Mouse (Mus musculus) intestine, postnatal 0 days (tissue): ENCODE results near the gene Nod1. TPM values are rescaled to one million over a fixed set of nuclear protein-coding genes. Genes with fewer than 3 reads are reported as not detected.

Source experiments
- ATAC-seq: fragments of 200-750 bp; cut with Nextera tagmentation; 2 replicates; pipeline ENCODE4 v1.8.0; 2017; ENCODE audit warnings: mild to moderate bottlenecking, moderate TSS enrichment, moderate library complexity
- H3K27ac ChIP-seq: fragments of 300-500 bp; sonication (generic); 2 replicates; pipeline ENCODE4 v1.5.1; 2014; ENCODE audit warnings: mild to moderate bottlenecking, low read depth, low read length, moderate library complexity
- H3K27me3 ChIP-seq: fragments of 300-500 bp; sonication (generic); replicated peaks from 2 replicates; pipeline ENCODE4 v1.6.1; 2014; ENCODE audit warnings: low read length, mixed read lengths; ENCODE audit not compliant: control insufficient read depth, insufficient read depth
- H3K36me3 ChIP-seq: fragments of 300-500 bp; sonication (generic); 2 replicates; pipeline ENCODE4 v1.6.1; 2014; ENCODE audit warnings: mild to moderate bottlenecking, moderate library complexity; ENCODE audit not compliant: control insufficient read depth, insufficient read depth
- H3K4me1 ChIP-seq: fragments of 300-500 bp; sonication (generic); replicated peaks from 2 replicates; pipeline ENCODE4 v1.6.1; 2014; ENCODE audit warnings: antibody characterized with exemption, low read length, mixed read lengths; ENCODE audit not compliant: control insufficient read depth, insufficient read depth
- H3K4me2 ChIP-seq: fragments of 300-500 bp; sonication (generic); replicated peaks from 2 replicates; pipeline ENCODE4 v1.6.1; 2014; ENCODE audit warnings: low read depth, mild to moderate bottlenecking, moderate library complexity
- H3K4me3 ChIP-seq: fragments of 300-500 bp; sonication (generic); 2 replicates; pipeline ENCODE4 v1.5.1; 2014; ENCODE audit warnings: low read depth, low read length
- H3K9ac ChIP-seq: fragments of 300-500 bp; sonication (generic); 2 replicates; pipeline ENCODE4 v1.6.1; 2014; ENCODE audit warnings: mild to moderate bottlenecking, low read depth, low read length
- H3K9me3 ChIP-seq: fragments of 300-500 bp; sonication (generic); 2 replicates; pipeline ENCODE4 v1.6.1; 2016; ENCODE audit warnings: mixed run types; ENCODE audit not compliant: control insufficient read depth
- CTCF ChIP-seq: sonication (generic); IDR thresholded peaks from 2 replicates; pipeline ENCODE4 v1.5.1; 2016; ENCODE audit warnings: low read depth, mild to moderate bottlenecking, control low read depth, antibody characterized with exemption, moderate library complexity
- WGBS: fragments of 180-500 bp; shearing (Covaris S2); extraction: QIAGEN DNeasy Blood & Tissue Kit; methylation state at CpG from one replicate; pipeline ENCODE4 v1.1.7; 2014; 5-methylcytosine and 5-hydroxymethylcytosine counted together
- polyA plus RNA-seq: library from polyadenylated mRNA; unstranded; fragments of >200 nt; fragmentation: Nextera tagmentation; extraction: Ambion mirVana; gene quantifications from 2 replicates; pipeline ENCODE4 v1.2.1, GENCODE M21; 2015

Nod1 gene
- 2.3 and 2.7 TPM in 2 replicates for polyA plus RNA-seq

DNA sequence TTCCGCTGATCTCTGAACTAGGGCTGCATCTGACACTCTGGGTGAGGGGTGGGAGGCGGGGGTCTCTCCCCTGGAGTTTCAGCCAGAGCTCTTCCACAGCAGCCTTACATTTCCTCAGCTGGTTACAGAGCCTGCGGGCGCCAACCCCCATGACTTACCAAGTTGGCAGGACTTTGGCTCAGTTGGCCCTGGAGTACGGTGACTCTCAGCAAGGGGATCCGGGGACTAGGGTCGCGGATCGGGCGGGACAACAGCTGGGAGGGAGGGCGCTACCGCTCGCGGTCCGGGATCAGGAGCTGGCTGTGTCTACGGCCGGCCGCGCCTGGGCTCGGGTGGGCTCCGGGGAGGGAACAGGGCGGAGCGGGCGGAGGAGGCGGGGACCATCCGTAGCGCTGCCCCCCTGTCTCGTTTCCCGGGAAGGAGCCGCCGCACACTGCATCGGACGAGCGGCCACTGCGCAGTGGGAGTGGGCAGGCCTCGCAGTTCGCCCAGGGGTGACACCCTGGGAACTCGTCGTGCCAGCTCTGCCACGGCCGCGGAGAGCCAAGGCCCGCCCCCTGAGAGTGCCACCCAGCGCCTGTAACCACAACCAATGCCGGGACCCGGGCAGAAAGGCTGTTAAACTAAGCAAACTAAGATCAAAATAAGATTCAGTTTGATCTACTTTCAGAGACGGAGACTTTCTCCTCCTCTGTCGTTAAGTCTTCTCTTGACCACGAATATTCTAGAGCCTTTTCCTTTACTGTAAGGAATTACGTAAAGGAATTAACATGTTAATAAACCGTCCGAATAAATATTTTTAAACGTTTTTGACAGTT is at the start of gene Nod1:
Nod1 (minus strand) TSS at position 502 of the 818 bp plus-strand sequence.
- Histone ChIP-seq H3K4me3 (peak within 1 kb of the TSS; percentile 68), H3K27ac (peak within 1 kb of the TSS; percentile 73), H3K4me1 (no peaks in the 10 kb centered on the region), H3K36me3 (no peaks in the 10 kb centered on the region), H3K9ac (peak within 1 kb of the TSS; percentile 74), H3K4me2 (peak within 1 kb of the TSS; percentile 94), H3K27me3 (no peaks in the 10 kb centered on the region), H3K9me3 (no peaks in the 10 kb centered on the region)
- TF ChIP-seq CTCF = no peak; the same call in 1 of the 2 replicates
- peak; percentile 80 for ATAC-seq
- 2% methylated on average over 50 of the region's 53 CpGs for WGBS

GRCm38 (mm10) chr6:55021806-55022205 is 49.4 kb upstream of the Nod1 start:
- H3K4me1 ChIP-seq = no peaks in the 10 kb centered on the region
- no peak overlapping the region for H3K4me2 ChIP-seq
- no peak overlapping the region for H3K27ac ChIP-seq
- no peaks in the 10 kb centered on the region for H3K9me3 ChIP-seq
- no peak for ATAC-seq
- TF ChIP-seq CTCF = no peak
- no peaks in the 10 kb centered on the region for H3K36me3 ChIP-seq
- no peak overlapping the region for H3K9ac ChIP-seq
- whole genome bisulfite sequencing = 69% methylated on average over 7 of the region's 7 CpGs
- H3K27me3 ChIP-seq = no peaks in the 10 kb centered on the region
- no peak overlapping the region for H3K4me3 ChIP-seq

- H3K9ac ChIP-seq = no peak overlapping the region
- H3K36me3 ChIP-seq = no peaks in the 10 kb centered on the region
- no peak overlapping the region for H3K27ac ChIP-seq
- 63% methylated on average over 2 of the region's 2 CpGs for WGBS
- H3K9me3 ChIP-seq = no peaks in the 10 kb centered on the region
- no peak for TF ChIP-seq CTCF
- ATAC-seq = no peak
- no peak overlapping the region for H3K4me2 ChIP-seq
- H3K4me1 ChIP-seq = 0 out of 2 replicates have a peak, but pooled peaks cover 3% of the 10 kb centered on the region
- no peaks in the 10 kb centered on the region for H3K27me3 ChIP-seq
- no peak overlapping the region for H3K4me3 ChIP-seq
These were observed 46.0 kb upstream of the Nod1 start for GRCm38 (mm10) chr6:55018417-55018816.

DNA sequence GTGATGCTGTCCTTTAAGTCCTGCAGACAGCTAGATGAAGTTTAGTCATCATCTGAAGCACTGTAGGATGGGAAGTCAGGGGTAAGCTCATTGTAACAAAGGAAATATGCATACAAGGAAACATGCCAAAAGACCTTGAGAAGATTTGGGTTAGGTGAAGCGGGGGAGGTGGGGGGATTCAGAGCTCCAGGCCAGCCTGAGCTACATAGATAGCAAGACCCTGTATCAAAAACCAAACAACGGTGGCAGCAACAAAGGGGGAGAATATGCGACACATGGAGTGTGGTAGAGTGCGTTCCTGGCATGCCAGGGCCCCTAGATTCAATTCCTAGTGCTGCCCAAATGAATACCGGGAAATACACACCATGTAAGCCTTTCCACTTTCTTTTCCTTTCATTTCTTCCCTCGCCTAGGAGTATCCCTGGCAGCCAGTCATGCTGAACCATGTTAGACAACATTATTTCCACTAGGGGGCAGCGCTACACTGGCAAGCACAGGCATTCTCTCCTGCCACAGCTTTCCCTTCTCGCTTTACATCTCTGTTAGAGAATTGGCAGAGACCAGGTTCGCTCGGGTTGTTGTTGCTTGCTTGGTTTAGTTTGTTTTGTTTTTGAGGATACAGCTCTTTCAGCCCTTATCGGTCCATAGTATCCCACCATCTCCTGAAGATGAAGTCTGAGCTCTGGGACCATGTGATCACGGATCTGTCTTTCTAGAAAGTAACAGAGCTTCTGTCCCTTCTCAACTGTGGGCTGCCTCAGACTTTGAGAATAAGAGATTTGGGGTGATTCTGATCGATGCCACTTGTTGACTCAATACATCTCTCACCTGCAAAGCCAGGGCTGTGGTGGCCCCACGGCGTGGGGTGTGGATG is 44.5 kb upstream of the Nod1 start:
- H3K4me3 ChIP-seq = 0 out of 2 replicates have a peak overlapping the region, but pooled peaks have one; percentile 9
- H3K4me2 ChIP-seq = peak overlapping the region; percentile 54
- 0 out of 2 replicates have a peak, but pooled peaks cover 3% of the 10 kb centered on the region for H3K4me1 ChIP-seq
- no peaks in the 10 kb centered on the region for H3K36me3 ChIP-seq
- WGBS = 27% methylated on average over 15 of the region's 15 CpGs
- H3K9ac ChIP-seq = no peak overlapping the region
- H3K27me3 ChIP-seq = no peaks in the 10 kb centered on the region
- peak; percentile 97 for TF ChIP-seq CTCF
- no peak overlapping the region for H3K27ac ChIP-seq
- peak; percentile 63 for ATAC-seq
- no peaks in the 10 kb centered on the region for H3K9me3 ChIP-seq

DNA sequence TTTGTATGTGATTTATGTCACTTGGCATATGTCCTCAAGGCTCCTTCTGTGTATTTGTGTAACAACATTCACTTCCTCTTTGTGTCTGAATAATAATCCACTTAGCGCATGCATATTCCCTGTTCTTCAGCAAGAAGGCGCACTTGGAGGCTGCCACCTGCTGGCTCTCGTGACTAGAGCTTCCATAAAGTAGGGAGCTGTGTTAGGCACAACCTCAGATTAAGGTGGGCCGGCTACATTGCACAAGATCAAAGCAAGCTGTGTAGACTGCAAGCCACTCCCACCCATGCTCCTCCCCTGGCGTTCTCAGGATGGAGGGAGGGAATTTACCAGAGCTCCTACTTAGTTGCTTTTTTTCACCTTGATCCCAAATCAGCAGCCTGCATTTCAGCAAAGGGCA is 43.8 kb upstream of the Nod1 start:
- Histone ChIP-seq H3K4me1 (0 out of 2 replicates have a peak, but pooled peaks cover 3% of the 10 kb centered on the region), H3K27ac (no peak overlapping the region), H3K9me3 (no peaks in the 10 kb centered on the region), H3K27me3 (no peaks in the 10 kb centered on the region), H3K4me3 (0 out of 2 replicates have a peak overlapping the region, but pooled peaks have one; percentile 9), H3K4me2 (peak overlapping the region; percentile 54), H3K36me3 (no peaks in the 10 kb centered on the region), H3K9ac (no peak overlapping the region)
- 12% methylated on average over 5 of the region's 5 CpGs for WGBS
- ATAC-seq = peak; percentile 84
- TF ChIP-seq CTCF = peak; percentile 89

DNA sequence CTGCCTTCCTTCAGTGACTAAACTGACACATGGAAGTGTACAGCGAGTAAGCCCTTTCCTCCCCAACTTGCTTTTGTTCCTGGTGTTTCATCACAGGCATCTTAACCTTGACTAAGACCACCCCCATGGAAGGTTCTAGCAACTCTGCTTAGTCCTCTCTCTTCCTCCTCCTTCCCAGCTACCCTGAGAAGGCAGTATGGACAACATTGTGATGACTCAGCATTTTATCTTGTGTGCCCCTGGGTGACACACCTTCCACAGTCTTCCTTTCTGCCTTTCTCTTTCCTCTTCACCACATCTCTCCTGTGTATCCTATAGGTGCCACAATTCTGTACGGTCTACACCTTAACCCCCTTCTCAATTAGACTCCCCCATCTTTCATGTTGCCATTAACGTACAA is 41.8 kb upstream of the Nod1 start:
- ATAC-seq = no peak
- no peak for TF ChIP-seq CTCF
- no peak overlapping the region for H3K9ac ChIP-seq
- 90% methylated on average over 3 of the region's 3 CpGs for WGBS
- H3K36me3 ChIP-seq = no peaks in the 10 kb centered on the region
- H3K4me3 ChIP-seq = no peak overlapping the region
- 0 out of 2 replicates have a peak, but pooled peaks cover 3% of the 10 kb centered on the region for H3K4me1 ChIP-seq
- H3K27me3 ChIP-seq = no peaks in the 10 kb centered on the region
- H3K27ac ChIP-seq = no peak overlapping the region
- no peak overlapping the region for H3K4me2 ChIP-seq
- no peaks in the 10 kb centered on the region for H3K9me3 ChIP-seq
